In the genomic region with DNA sequence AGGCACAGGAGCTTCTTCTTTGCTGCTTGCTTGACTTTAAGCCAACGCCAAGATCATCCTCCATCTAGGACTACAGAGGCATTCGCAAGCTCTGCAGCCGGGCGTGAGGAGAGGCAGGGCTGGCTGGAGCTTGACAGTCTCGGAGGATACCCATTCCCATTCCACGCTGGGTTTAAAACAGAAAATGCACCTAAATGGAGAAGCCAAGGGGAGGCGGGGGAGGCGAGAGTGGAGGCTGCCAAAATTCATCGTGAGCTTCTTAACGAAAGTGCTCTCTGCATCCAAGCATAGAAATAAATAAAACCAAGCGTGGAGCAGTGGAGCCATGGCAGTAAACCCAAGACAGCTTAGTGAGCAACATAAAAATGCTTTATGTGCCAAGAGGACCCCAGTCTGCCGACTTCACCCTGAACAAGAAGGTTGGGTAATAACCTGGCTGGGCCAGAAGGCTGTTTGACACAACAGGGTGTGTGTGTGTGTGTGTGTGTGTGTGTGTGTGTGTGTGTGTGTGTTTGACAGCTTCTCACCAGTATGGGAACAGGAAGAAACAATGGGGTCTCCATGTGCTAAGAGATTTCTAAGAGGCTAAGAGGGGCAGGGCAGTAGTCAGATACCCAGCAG, we compare ENCODE assay signal across 18 mouse cellular contexts. TPM values are rescaled to one million over a fixed set of nuclear protein-coding genes. Genes with fewer than 3 reads are reported as not detected.
DNase-seq lines count a peak whose midpoint lies in the region; ATAC-seq lines count a peak whose summit lies in the region.
"Had no signal": no experiment of that assay in that cellular context is flagged by ENCODE, and none has a peak within 500 bp of the region (broad histone marks: within the 10 kb centered on the region; RNA-seq: fewer than 3 reads in every experiment).

No protein-coding gene starts in this region.

- no peak overlapping the region for H3K27ac ChIP-seq in forebrain, embryonic 14.5 days (ENCODE audit: low read depth, low read length)
- no peak overlapping the region for H3K27ac ChIP-seq in forebrain, embryonic 10.5 days
- no peak overlapping the region for H3K27ac ChIP-seq in limb, embryonic 13.5 days
- H3K27ac ChIP-seq in limb, embryonic 10.5 days: no peak overlapping the region
- H3K27ac ChIP-seq: embryonic facial prominence, embryonic 15.5 days; heart, embryonic 13.5 days; hindbrain, embryonic 13.5 days had no signal

- H3K27me3 ChIP-seq in forebrain, embryonic 14.5 days (replicated peaks; ENCODE audit: control insufficient read depth, insufficient read depth, low read length): no peaks in the 10 kb centered on the region
- H3K27me3 ChIP-seq in forebrain, embryonic 10.5 days (ENCODE audit: poor library complexity, severe bottlenecking): no peaks in the 10 kb centered on the region
- no peaks in the 10 kb centered on the region for H3K27me3 ChIP-seq in limb, embryonic 13.5 days
- no peaks in the 10 kb centered on the region for H3K27me3 ChIP-seq in limb, embryonic 10.5 days (ENCODE audit: low read depth, poor library complexity, severe bottlenecking)
- H3K27me3 ChIP-seq: heart, embryonic 13.5 days; megakaryocyte, embryonic 14.5 days had no signal

- 82% methylated on average over 12 of the region's 12 CpGs for WGBS in forebrain, embryonic 14.5 days
- 93% methylated on average over 12 of the region's 12 CpGs for WGBS in forebrain, embryonic 10.5 days
- WGBS in limb, embryonic 13.5 days: 68% methylated on average over 12 of the region's 12 CpGs
- WGBS in limb, embryonic 10.5 days: 86% methylated on average over 12 of the region's 12 CpGs

- H3K9ac ChIP-seq in forebrain, embryonic 14.5 days (ENCODE audit: low read length): no peak overlapping the region
- no peak overlapping the region for H3K9ac ChIP-seq in limb, embryonic 13.5 days
- H3K9ac ChIP-seq: embryonic facial prominence, embryonic 15.5 days; heart, embryonic 13.5 days; hindbrain, embryonic 13.5 days; lung, embryonic 14.5 days had no signal

- H3K9me3 ChIP-seq in forebrain, embryonic 14.5 days (replicated peaks; ENCODE audit: control insufficient read depth, low read length): no peaks in the 10 kb centered on the region
- H3K9me3 ChIP-seq in forebrain, embryonic 10.5 days: no peaks in the 10 kb centered on the region
- H3K9me3 ChIP-seq in limb, embryonic 13.5 days: no peaks in the 10 kb centered on the region
- H3K9me3 ChIP-seq in limb, embryonic 10.5 days (replicated peaks): no peaks in the 10 kb centered on the region
- H3K9me3 ChIP-seq: embryonic facial prominence, embryonic 15.5 days; heart, embryonic 13.5 days; hindbrain, embryonic 13.5 days; megakaryocyte, embryonic 14.5 days had no signal

- DNase-seq in forebrain, embryonic 14.5 days (ENCODE audit: low spot score): peak; percentile 19
- DNase-seq in forebrain, embryonic 10.5 days (ENCODE audit: extremely low spot score, low spot score): no peak
- no peak for DNase-seq in limb, embryonic 10.5 days (ENCODE audit: low spot score)
- DNase-seq in frontal cortex, postnatal 36 days (ENCODE audit: low spot score in 2 of 2): peak; percentile 48 to 77
- DNase-seq in right cerebral cortex, postnatal 10 days (ENCODE audit: low spot score in 2 of 2): peak; percentile 64 to 74
- no peak for DNase-seq in spleen, postnatal 10 days (ENCODE audit: low spot score in 2 of 2)
- DNase-seq: adrenal gland, adult 2 months; liver; lung, embryonic 14.5 days; thymus, adult 18-20 months had no signal

- H3K4me1 ChIP-seq in forebrain, embryonic 14.5 days (ENCODE audit: control insufficient read depth, insufficient read depth, low read length): no peaks in the 10 kb centered on the region
- no peaks in the 10 kb centered on the region for H3K4me1 ChIP-seq in forebrain, embryonic 10.5 days
- H3K4me1 ChIP-seq in limb, embryonic 13.5 days: no peaks in the 10 kb centered on the region
- H3K4me1 ChIP-seq in limb, embryonic 10.5 days: peaks cover 3% of the 10 kb centered on the region; the same call in 1 of the 2 replicates
- H3K4me1 ChIP-seq: embryonic facial prominence, embryonic 15.5 days; heart, embryonic 13.5 days; hindbrain, embryonic 13.5 days; megakaryocyte, embryonic 14.5 days had no signal

- no peak overlapping the region for H3K4me2 ChIP-seq in forebrain, embryonic 14.5 days (ENCODE audit: low read length)
- H3K4me2 ChIP-seq in limb, embryonic 13.5 days (replicated peaks): no peak overlapping the region
- H3K4me2 ChIP-seq: embryonic facial prominence, embryonic 15.5 days; heart, embryonic 13.5 days; hindbrain, embryonic 13.5 days; lung, embryonic 14.5 days had no signal

- no peaks in the 10 kb centered on the region for H3K36me3 ChIP-seq in forebrain, embryonic 14.5 days (ENCODE audit: control insufficient read depth, insufficient read depth, low read length)
- H3K36me3 ChIP-seq in forebrain, embryonic 10.5 days (replicated peaks): no peaks in the 10 kb centered on the region
- no peaks in the 10 kb centered on the region for H3K36me3 ChIP-seq in limb, embryonic 13.5 days
- no peaks in the 10 kb centered on the region for H3K36me3 ChIP-seq in limb, embryonic 10.5 days
- H3K36me3 ChIP-seq: embryonic facial prominence, embryonic 15.5 days; heart, embryonic 13.5 days; hindbrain, embryonic 13.5 days had no signal

- H3K4me3 ChIP-seq in forebrain, embryonic 14.5 days (ENCODE audit: low read depth, low read length): no peak overlapping the region
- no peak overlapping the region for H3K4me3 ChIP-seq in forebrain, embryonic 10.5 days
- H3K4me3 ChIP-seq in limb, embryonic 13.5 days: no peak overlapping the region
- no peak overlapping the region for H3K4me3 ChIP-seq in limb, embryonic 10.5 days
- H3K4me3 ChIP-seq: embryonic facial prominence, embryonic 15.5 days; heart, embryonic 13.5 days; hindbrain, embryonic 13.5 days; megakaryocyte, embryonic 14.5 days had no signal

- ATAC-seq in forebrain, embryonic 14.5 days: no peak
- ATAC-seq in limb, embryonic 13.5 days (ENCODE audit: low FRiP score, low read depth): 0 out of 2 replicates have a peak, but pooled peaks have one; percentile 51
- no peak for ATAC-seq in megakaryocyte, adult 5-6 weeks (ENCODE audit: poor library complexity, severe bottlenecking)
- ATAC-seq: forebrain, embryonic 16.5 days; intestine, embryonic 16.5 days had no signal

RNA-seq across cellular contexts. Expression of a gene that starts 51.1 kb away (rescaled TPM):
- polyA plus RNA-seq in forebrain, embryonic 14.5 days (2014; fragmentation: Nextera tagmentation; extraction: Ambion mirVana): not detected in 2 replicates
- polyA plus RNA-seq in forebrain, embryonic 10.5 days (2016; fragmentation: Nextera tagmentation; extraction: Ambion mirVana): not detected in 2 replicates
- polyA plus RNA-seq in limb, embryonic 13.5 days (2015; fragmentation: Nextera tagmentation; extraction: Ambion mirVana): not detected in 2 replicates
- polyA plus RNA-seq in limb, embryonic 10.5 days (2016; fragmentation: Nextera tagmentation; extraction: Ambion mirVana): not detected in 2 replicates
- total RNA-seq in megakaryocyte, adult 5-6 weeks (2015): not detected in 2 replicates
- total RNA-seq in megakaryocyte, adult 5-6 weeks (2017): not detected in 2 replicates
- total RNA-seq: adrenal gland, adult 2 months had no signal
- polyA plus RNA-seq: adrenal gland, adult 2 months; forebrain, embryonic 16.5 days; heart, embryonic 13.5 days; hindbrain, embryonic 13.5 days; intestine, embryonic 16.5 days; lung, embryonic 14.5 days had no signal

RNA-seq across cellular contexts. Expression of a gene that starts 55.7 kb away (rescaled TPM):
- polyA plus RNA-seq in forebrain, embryonic 14.5 days (2014; fragmentation: Nextera tagmentation; extraction: Ambion mirVana): 1.4 and 1.6 TPM in 2 replicates
- 0.36 TPM in 2 replicates for polyA plus RNA-seq in forebrain, embryonic 10.5 days (2016; fragmentation: Nextera tagmentation; extraction: Ambion mirVana)
- polyA plus RNA-seq in limb, embryonic 13.5 days (2015; fragmentation: Nextera tagmentation; extraction: Ambion mirVana): 2.1 and 2.2 TPM in 2 replicates
- polyA plus RNA-seq in limb, embryonic 10.5 days (2016; fragmentation: Nextera tagmentation; extraction: Ambion mirVana): 0.25 and 0.54 TPM in 2 replicates
- not detected in 2 replicates for total RNA-seq in megakaryocyte, adult 5-6 weeks (2015)
- 0.11 and 0.12 TPM in 2 replicates for total RNA-seq in megakaryocyte, adult 5-6 weeks (2017)
- polyA plus RNA-seq: lung, embryonic 14.5 days had no signal

Comparison
In these comparisons a context has a peak if more than half of its experiments do, and no peak if none do; other contexts are left out.
1. DNase-seq: peak in forebrain, embryonic 14.5 days (single experiment), frontal cortex, postnatal 36 days (2 of 2) and right cerebral cortex, postnatal 10 days (2 of 2); none in forebrain, embryonic 10.5 days (single experiment), limb, embryonic 10.5 days (single experiment) and spleen, postnatal 10 days (0 of 2).